Mouse (Mus musculus) ES-Bruce4 (cell line): ENCODE data around the gene 2310039H08Rik. TPM values are rescaled to one million over a fixed set of nuclear protein-coding genes. Genes with fewer than 3 reads are reported as not detected.
A peak's percentile ranks its signal among the peaks of the same experiment; 100 is the strongest.

Experiments
- H3K27ac ChIP-seq: 2 replicates; pipeline ENCODE4 v1.5.1; 2012; ENCODE audit warnings: low read length, inconsistent platforms; ENCODE audit not compliant: insufficient read depth
- H3K27me3 ChIP-seq: 2 replicates; pipeline ENCODE4 v1.6.1; 2012; ENCODE audit warnings: mild to moderate bottlenecking, low read length, inconsistent platforms; ENCODE audit not compliant: control insufficient read depth, poor library complexity, insufficient read depth, severe bottlenecking
- H3K36me3 ChIP-seq: 2 replicates; pipeline ENCODE4 v1.6.1; 2012; ENCODE audit warnings: inconsistent platforms, mild to moderate bottlenecking, low read length, moderate library complexity; ENCODE audit not compliant: control insufficient read depth, poor library complexity, insufficient read depth, severe bottlenecking
- H3K4me1 ChIP-seq: one replicate; pipeline ENCODE4 v1.8.1; 2011; ENCODE audit warnings: low read length; ENCODE audit not compliant: control insufficient read depth, insufficient read depth
- H3K4me3 ChIP-seq: 2 replicates; pipeline ENCODE4 v1.5.1; 2011; ENCODE audit warnings: low read depth, mild to moderate bottlenecking, low read length
- H3K9ac ChIP-seq: 2 replicates; pipeline ENCODE4 v1.6.1; 2012; ENCODE audit warnings: low read depth, mild to moderate bottlenecking, inconsistent platforms; ENCODE audit not compliant: poor library complexity, severe bottlenecking
- H3K9me3 ChIP-seq: replicated peaks from 2 replicates; pipeline ENCODE4 v1.6.1; 2012; ENCODE audit warnings: mild to moderate bottlenecking, low read length, inconsistent platforms; ENCODE audit not compliant: control insufficient read depth, poor library complexity, insufficient read depth, severe bottlenecking
- CTCF ChIP-seq: IDR thresholded peaks from one replicate; pipeline ENCODE4 v1.8.1; 2011; ENCODE audit warnings: low read depth, low read length
- EP300 ChIP-seq: IDR thresholded peaks from 2 replicates; pipeline ENCODE4 v1.6.1; 2011; ENCODE audit warnings: low read depth, low read length; ENCODE audit not compliant: insufficient read depth
- POLR2A ChIP-seq: IDR thresholded peaks from one replicate; pipeline ENCODE4 v1.8.1; 2011; ENCODE audit warnings: low read length; ENCODE audit not compliant: insufficient read depth
- polyA plus RNA-seq: library from polyadenylated mRNA; stranded (reverse); fragments of >200 nt; gene quantifications from 2 replicates; pipeline ENCODE4 v1.2.4, GENCODE M21; 2011; ENCODE audit warnings: low read depth; ENCODE audit not compliant: missing spikeins, insufficient read depth, insufficient read length

Gene 2310039H08Rik
- polyA plus RNA-seq = 6.7 and 7.2 TPM in 2 replicates

DNA sequence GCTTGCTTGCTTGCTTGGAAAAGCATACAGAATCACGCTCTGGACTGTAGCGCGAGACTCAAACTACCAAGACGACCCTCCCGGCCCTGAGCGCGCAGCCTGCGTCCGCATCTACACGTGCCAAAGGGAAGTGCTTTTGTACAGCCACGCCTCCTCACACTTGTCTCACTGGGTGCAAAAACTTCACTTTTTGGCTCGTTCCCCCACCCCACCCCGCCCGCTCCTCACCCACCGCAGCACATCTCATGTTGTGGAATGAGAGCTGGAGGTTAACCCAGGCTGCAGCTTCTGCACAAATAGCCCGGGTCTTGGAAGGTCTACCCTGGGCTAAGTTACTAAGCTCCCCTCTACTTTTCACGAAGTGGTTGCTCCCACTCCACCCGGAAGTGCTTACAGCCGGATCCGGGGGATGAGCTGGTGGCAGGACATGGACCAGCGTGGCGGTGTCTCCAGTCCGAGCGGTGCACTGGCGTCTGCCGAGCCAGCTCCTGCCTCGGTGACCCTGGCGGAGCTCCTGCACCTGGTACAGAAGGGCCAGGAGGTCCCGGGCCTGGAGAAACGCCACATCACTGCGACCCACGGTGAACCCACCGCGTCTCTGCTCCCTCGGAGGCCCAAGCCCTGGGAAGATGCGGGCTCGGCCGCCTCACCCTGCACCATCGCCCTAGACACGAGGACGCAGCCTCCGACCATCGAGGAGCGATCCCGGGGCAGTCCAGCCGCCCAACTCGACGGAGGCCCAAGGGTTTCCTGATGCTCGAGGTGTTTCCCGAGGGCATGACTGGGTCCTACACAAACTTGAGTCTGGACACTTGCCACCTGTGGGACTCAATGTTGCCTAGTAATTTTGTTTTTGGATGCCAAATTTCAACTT is at the start of gene 2310039H08Rik:
Gene 2310039H08Rik (plus strand): TSS at position 232 of the 874 bp plus-strand sequence.
- TF ChIP-seq CTCF = no peak
- TF ChIP-seq POLR2A = peak; percentile 65
- no peak for TF ChIP-seq EP300
- no peaks in the 10 kb centered on the region for H3K27me3 ChIP-seq
- H3K9me3 ChIP-seq = no peaks in the 10 kb centered on the region
- H3K36me3 ChIP-seq = peaks cover 27% of the 10 kb centered on the region
- peak within 1 kb of the TSS; percentile 81 for H3K9ac ChIP-seq
- H3K4me1 ChIP-seq = no peaks in the 10 kb centered on the region
- H3K27ac ChIP-seq = peak within 1 kb of the TSS; percentile 58
- H3K4me3 ChIP-seq = peak within 1 kb of the TSS; percentile 89

DNA sequence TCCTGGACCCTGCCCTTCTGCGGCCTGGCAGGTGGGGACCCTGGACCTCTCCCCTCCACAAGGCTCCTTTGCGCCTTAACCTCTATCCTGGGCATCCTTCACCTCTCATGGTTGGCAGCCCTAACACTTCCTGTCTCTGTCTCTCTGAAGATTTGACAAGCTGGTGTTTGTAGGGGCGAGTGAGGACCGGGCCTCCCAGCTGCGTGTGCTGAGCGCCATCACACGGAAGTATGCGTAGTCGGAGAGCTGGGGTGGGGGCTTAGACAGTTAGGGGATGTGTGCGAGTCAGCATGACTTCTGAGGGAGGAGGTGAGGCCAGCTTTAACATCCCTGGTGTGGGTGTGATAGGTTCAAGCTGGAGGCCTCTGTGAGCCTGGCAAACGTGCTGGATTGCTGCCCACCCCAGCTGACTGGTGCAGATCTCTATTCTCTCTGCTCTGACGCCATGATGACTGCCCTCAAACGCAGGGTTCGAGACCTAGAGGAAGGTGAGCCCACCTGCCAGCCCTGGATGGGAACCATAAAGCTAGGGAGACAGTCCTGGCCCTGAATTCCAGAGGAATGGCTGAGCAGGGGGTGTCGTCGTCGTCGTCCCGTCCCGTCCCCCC is 47.9 kb upstream of the 2310039H08Rik start:
- Histone ChIP-seq H3K27me3 (no peaks in the 10 kb centered on the region), H3K4me1 (no peaks in the 10 kb centered on the region), H3K36me3 (no peaks in the 10 kb centered on the region), H3K9ac (no peak overlapping the region), H3K27ac (no peak overlapping the region), H3K9me3 (no peaks in the 10 kb centered on the region), H3K4me3 (no peak overlapping the region)
- TF ChIP-seq CTCF = no peak
- no peak for TF ChIP-seq POLR2A
- no peak for TF ChIP-seq EP300

DNA sequence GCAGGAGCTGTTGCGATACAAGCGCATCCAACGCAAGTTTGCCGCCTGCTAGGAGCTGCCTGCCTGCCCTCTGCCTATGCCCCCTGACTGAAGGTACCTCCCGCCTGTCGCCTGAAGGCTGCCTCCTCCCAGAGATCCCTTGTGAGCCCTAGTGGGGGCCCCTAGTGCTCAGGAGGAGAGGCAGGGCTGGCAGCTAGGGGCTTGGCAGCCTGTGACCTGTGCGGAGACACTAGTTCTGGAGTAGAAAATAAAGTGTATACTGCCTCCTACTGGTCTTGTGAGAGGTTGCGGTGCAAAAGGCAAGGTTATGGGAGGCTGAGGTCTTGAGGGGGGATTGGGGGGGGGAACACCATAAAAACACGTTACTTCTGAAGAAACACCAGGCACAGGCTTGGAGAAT is 47.2 kb upstream of the 2310039H08Rik start:
- H3K27me3 ChIP-seq = no peaks in the 10 kb centered on the region
- no peak overlapping the region for H3K9ac ChIP-seq
- peak; percentile 69 for TF ChIP-seq CTCF
- TF ChIP-seq EP300 = no peak
- no peak for TF ChIP-seq POLR2A
- no peaks in the 10 kb centered on the region for H3K4me1 ChIP-seq
- no peaks in the 10 kb centered on the region for H3K9me3 ChIP-seq
- no peaks in the 10 kb centered on the region for H3K36me3 ChIP-seq
- H3K27ac ChIP-seq = no peak overlapping the region
- H3K4me3 ChIP-seq = no peak overlapping the region

DNA sequence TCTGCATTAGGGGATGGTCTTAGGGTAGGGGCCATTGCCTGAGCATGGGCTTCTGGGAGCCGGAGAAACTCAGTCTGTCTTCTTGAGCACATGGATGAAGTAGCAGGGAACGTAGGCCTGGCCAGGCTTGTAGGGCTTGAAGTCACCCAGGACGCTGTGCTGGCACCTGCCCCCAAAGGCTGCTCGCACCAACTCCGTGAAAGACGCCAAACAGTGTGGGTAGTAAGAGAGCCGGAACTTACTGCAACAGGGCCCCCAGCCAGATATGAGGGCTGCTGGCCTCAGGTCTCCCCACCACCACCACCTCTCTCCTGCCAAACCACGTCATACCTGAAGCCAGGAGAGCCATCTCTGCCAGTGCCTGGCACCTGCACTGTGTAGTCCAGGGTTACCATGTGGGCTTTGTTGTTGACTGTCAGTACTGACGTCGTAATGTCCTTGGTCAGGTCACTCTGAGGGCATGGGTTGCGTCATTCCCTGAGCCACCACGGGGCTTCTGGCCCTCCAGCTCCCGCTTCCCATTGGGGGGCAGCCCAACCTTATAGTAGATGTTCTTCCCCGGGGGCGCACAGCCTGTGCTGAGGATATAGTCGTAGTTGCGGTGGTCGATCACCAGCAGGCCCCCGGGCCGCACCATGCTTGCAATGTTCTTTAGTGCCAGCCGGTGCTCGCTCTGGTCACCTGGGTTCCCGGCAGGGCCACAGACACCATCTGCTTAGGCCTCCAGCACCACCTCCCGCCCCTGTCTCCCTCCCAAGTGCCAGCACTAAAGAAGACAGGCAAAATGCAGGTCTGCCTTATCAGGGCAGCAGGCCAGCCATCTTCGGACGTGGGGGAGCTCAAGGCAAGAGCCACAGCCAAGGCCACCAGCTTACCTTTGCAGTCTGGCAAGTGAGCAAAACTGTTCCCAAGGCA is 46.4 kb upstream of the 2310039H08Rik start:
- TF ChIP-seq POLR2A = no peak
- TF ChIP-seq EP300 = no peak
- TF ChIP-seq CTCF = no peak
- Histone ChIP-seq H3K9me3 (no peaks in the 10 kb centered on the region), H3K27me3 (no peaks in the 10 kb centered on the region), H3K36me3 (no peaks in the 10 kb centered on the region), H3K9ac (no peak overlapping the region), H3K4me1 (no peaks in the 10 kb centered on the region), H3K4me3 (no peak overlapping the region), H3K27ac (no peak overlapping the region)

DNA sequence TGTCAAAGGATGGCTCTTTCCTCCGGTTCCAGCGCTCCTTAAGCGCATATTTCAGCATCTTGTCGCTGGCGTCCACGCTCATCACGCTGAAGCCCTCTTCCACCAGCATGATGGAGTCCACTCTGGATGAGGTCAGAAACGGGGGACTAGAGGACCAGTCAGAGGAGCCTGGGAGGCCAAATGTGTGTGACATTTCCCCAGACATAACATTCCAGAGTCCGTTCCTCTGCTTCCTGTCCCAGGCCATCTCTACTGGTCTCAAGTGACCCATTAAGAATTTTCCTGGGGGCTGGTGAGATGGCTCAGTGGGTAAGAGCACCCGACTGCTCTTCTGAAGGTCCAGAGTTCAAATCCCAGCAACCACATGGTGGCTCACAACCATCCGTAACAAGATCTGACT is 45.2 kb upstream of the 2310039H08Rik start:
- no peaks in the 10 kb centered on the region for H3K4me1 ChIP-seq

More for the DNA sequence above, 45.2 kb upstream of the 2310039H08Rik start:
- TF ChIP-seq POLR2A = no peak
- no peak for TF ChIP-seq CTCF
- TF ChIP-seq EP300 = no peak
- H3K27ac ChIP-seq = no peak overlapping the region
- H3K4me3 ChIP-seq = no peak overlapping the region
- H3K27me3 ChIP-seq = no peaks in the 10 kb centered on the region
- H3K9ac ChIP-seq = no peak overlapping the region
- H3K36me3 ChIP-seq = no peaks in the 10 kb centered on the region
- H3K9me3 ChIP-seq = no peaks in the 10 kb centered on the region
